Mouse (Mus musculus): ENCODE measurements around the gene Eif2b5.

- no peak for TF ChIP-seq CTCF (IDR thresholded peaks at IDR 0.05)
- no peak for TF ChIP-seq EP300 (IDR thresholded peaks at IDR 0.05)
Measured at GRCm38 (mm10) chr16:20548096-20548948, 49.7 kb downstream of the Eif2b5 start, which contains the start of gene Abcf3.

Measured in lung, postnatal 0 days (tissue).